Mouse (Mus musculus) intestine, embryonic 16.5 days (tissue): ENCODE measurements at regions not wholly inside any gene's neighbourhood (a gene's known extent, or its start where the extent isn't known, plus 50 kb on each side); places are given as distances from the start of the nearest gene placed in this dataset.

ENCODE experiments used
- ATAC-seq: fragments of 200-750 bp; cut with Nextera tagmentation; 2 replicates; pipeline ENCODE4 v1.8.0; 2017; ENCODE audit warnings: moderate TSS enrichment, moderate library complexity
- H3K27ac ChIP-seq: fragments of 300-500 bp; sonication (generic); 2 replicates; pipeline ENCODE4 v1.5.1; 2014; ENCODE audit warnings: mild to moderate bottlenecking, low read length
- H3K27me3 ChIP-seq: fragments of 300-500 bp; sonication (generic); replicated peaks from 2 replicates; pipeline ENCODE4 v1.6.1; 2014; ENCODE audit warnings: low read length, control low read depth, mixed read lengths; ENCODE audit not compliant: control insufficient read depth, insufficient read depth
- H3K36me3 ChIP-seq: fragments of 300-500 bp; sonication (generic); 2 replicates; pipeline ENCODE4 v1.6.1; 2014; ENCODE audit warnings: low read length, control low read depth; ENCODE audit not compliant: control insufficient read depth, insufficient read depth
- H3K4me1 ChIP-seq: fragments of 300-500 bp; sonication (generic); 2 replicates; pipeline ENCODE4 v1.6.1; 2014; ENCODE audit warnings: low read length, control low read depth, mixed read lengths; ENCODE audit not compliant: control insufficient read depth, insufficient read depth
- H3K4me2 ChIP-seq: fragments of 300-500 bp; sonication (generic); 2 replicates; pipeline ENCODE4 v1.6.1; 2014; ENCODE audit warnings: low read depth, low read length, control low read depth
- H3K4me3 ChIP-seq: fragments of 300-500 bp; sonication (generic); 2 replicates; pipeline ENCODE4 v1.5.1; 2014; ENCODE audit warnings: mild to moderate bottlenecking, low read length
- H3K9ac ChIP-seq: fragments of 300-500 bp; sonication (generic); 2 replicates; pipeline ENCODE4 v1.6.1; 2014; ENCODE audit warnings: low read depth, low read length
- H3K9me3 ChIP-seq: fragments of 300-500 bp; sonication (generic); 2 replicates; pipeline ENCODE4 v1.6.1; 2016; ENCODE audit warnings: low read length, control low read depth; ENCODE audit not compliant: control insufficient read depth
- WGBS: fragments of 180-500 bp; shearing (Covaris S2); extraction: QIAGEN DNeasy Blood & Tissue Kit; methylation state at CpG from one replicate; pipeline ENCODE4 v1.1.7; 2014; 5-methylcytosine and 5-hydroxymethylcytosine counted together

DNA sequence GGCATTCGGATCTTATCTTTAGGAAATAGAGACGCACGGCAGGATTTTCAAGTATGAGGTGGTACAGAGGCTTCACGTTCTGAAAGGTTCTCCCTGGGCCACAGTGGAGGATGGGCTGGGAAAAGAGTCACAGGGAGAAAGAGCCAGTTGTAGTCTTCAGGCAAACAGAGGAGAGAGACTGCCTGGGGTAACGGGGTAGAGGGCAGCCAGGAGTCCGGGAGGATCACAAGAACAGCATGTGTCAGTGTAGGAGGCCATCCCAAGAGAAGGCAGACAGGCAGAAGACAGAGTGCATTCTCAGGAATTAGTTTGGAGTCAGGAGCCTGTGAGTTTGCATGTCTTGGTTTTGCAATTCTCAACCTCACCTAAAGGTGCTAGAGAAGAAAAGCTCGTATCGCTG is 94.5 kb upstream of the Cpeb4 start:
- Histone ChIP-seq H3K27me3 (no peaks in the 10 kb centered on the region), H3K4me1 (no peaks in the 10 kb centered on the region), H3K9ac (no peak overlapping the region), H3K4me3 (no peak overlapping the region), H3K27ac (no peak overlapping the region), H3K36me3 (no peaks in the 10 kb centered on the region), H3K4me2 (no peak overlapping the region), H3K9me3 (no peaks in the 10 kb centered on the region)
- ATAC-seq, result no peak
- WGBS, result 82% methylated on average over 8 of the region's 8 CpGs

- Histone ChIP-seq H3K27ac (no peak overlapping the region), H3K4me3 (no peak overlapping the region), H3K9me3 (no peaks in the 10 kb centered on the region), H3K9ac (no peak overlapping the region), H3K4me1 (no peaks in the 10 kb centered on the region), H3K4me2 (no peak overlapping the region), H3K27me3 (no peaks in the 10 kb centered on the region), H3K36me3 (no peaks in the 10 kb centered on the region)
- WGBS, result 75% methylated on average over 4 of the region's 4 CpGs
- ATAC-seq, result 0 out of 2 replicates have a peak, but pooled peaks have one; percentile 33
Measured at GRCm38 (mm10) chr11:31778766-31779165, 93.2 kb upstream of the Cpeb4 start.

- H3K9ac ChIP-seq, result no peak overlapping the region
- no peaks in the 10 kb centered on the region for H3K27me3 ChIP-seq
- no peaks in the 10 kb centered on the region for H3K4me1 ChIP-seq
- no peaks in the 10 kb centered on the region for H3K36me3 ChIP-seq
- no peak overlapping the region for H3K4me3 ChIP-seq
- no peak overlapping the region for H3K4me2 ChIP-seq
- peak; percentile 71 for ATAC-seq
- H3K9me3 ChIP-seq, result no peaks in the 10 kb centered on the region
- no peak overlapping the region for H3K27ac ChIP-seq
- WGBS, result 92% methylated on average over 2 of the region's 2 CpGs
Measured at GRCm38 (mm10) chr11:31779267-31779666, 92.7 kb upstream of the Cpeb4 start.

- no peak overlapping the region for H3K27ac ChIP-seq
- H3K4me3 ChIP-seq, result no peak overlapping the region
- H3K9ac ChIP-seq, result no peak overlapping the region
- no peaks in the 10 kb centered on the region for H3K36me3 ChIP-seq
- H3K4me1 ChIP-seq, result no peaks in the 10 kb centered on the region
- no peak overlapping the region for H3K4me2 ChIP-seq
- peak; percentile 60 for ATAC-seq
- H3K27me3 ChIP-seq, result no peaks in the 10 kb centered on the region
- 85% methylated on average over 6 of the region's 6 CpGs for WGBS
- H3K9me3 ChIP-seq, result no peaks in the 10 kb centered on the region
Measured at GRCm38 (mm10) chr11:31780969-31781368, 91.0 kb upstream of the Cpeb4 start.

GRCm38 (mm10) chr11:31781605-31782004 is 90.4 kb upstream of the Cpeb4 start:
- Histone ChIP-seq H3K4me3 (no peak overlapping the region), H3K9me3 (no peaks in the 10 kb centered on the region), H3K9ac (no peak overlapping the region), H3K36me3 (no peaks in the 10 kb centered on the region), H3K4me2 (no peak overlapping the region), H3K27ac (no peak overlapping the region), H3K27me3 (no peaks in the 10 kb centered on the region), H3K4me1 (no peaks in the 10 kb centered on the region)
- ATAC-seq, result no peak
- 81% methylated on average over 6 of the region's 6 CpGs for WGBS

DNA sequence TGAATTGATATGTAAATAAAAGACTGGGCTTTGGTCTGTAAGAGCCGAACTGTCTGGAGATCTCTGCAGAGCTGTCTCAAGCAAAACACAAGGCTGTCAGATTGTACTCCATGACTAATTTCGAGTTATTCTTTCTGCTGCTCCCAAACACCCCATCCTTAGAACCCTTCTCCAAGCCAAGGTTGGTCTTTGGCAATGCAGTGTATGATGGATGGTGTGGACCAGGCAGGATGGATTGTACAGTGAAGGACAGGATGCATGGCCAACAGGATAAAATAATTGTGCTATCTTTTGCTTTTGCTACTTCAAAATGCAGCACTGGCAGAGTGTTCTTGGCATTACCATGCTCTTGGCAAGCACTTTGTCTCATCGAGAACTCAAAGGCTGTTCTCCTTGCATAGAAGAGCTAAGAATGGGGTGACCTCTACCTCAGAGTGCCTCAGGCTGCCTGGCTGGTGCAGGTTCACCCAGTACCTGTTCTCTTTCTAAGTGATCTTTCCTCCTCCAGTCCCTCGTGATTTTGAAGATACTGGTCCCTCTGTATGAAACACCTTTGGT is 88.4 kb upstream of the Cpeb4 start:
- no peak overlapping the region for H3K4me2 ChIP-seq
- H3K4me1 ChIP-seq, result no peaks in the 10 kb centered on the region
- H3K27me3 ChIP-seq, result no peaks in the 10 kb centered on the region
- H3K9me3 ChIP-seq, result no peaks in the 10 kb centered on the region
- H3K4me3 ChIP-seq, result no peak overlapping the region
- 86% methylated on average over 4 of the region's 4 CpGs for WGBS
- no peak for ATAC-seq
- H3K36me3 ChIP-seq, result no peaks in the 10 kb centered on the region
- H3K9ac ChIP-seq, result no peak overlapping the region
- no peak overlapping the region for H3K27ac ChIP-seq

DNA sequence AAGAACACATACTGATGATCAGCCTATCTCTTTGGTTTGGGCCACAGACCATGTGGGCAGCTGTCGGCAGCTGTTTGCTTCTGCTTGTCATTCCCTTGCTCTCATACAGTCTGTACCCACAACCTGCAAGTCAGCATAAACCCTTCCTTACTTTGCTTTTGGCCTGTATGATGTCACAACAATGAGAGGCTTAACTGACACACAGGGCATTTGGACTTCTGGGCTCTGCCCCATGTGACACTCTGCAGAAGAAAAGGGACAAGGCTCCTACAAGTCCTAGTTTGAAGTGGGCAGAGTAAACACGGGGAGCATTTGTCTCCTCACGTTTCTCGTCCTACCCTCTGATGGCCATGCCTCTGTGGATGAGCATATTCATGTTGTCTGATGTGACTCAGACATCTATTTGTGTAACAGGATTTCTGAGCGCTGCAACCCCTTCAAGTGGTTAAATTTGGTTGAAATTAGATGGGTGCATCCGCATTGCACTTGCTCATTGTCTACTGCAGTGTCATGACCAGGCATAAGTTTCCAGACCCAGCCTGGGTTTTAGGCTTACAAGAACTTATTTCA is 87.6 kb upstream of the Cpeb4 start:
- H3K36me3 ChIP-seq, result no peaks in the 10 kb centered on the region
- H3K4me2 ChIP-seq, result no peak overlapping the region
- no peak overlapping the region for H3K4me3 ChIP-seq
- H3K9ac ChIP-seq, result no peak overlapping the region
- WGBS, result 88% methylated on average over 6 of the region's 6 CpGs
- no peaks in the 10 kb centered on the region for H3K4me1 ChIP-seq
- no peak overlapping the region for H3K27ac ChIP-seq
- no peak for ATAC-seq
- H3K9me3 ChIP-seq, result no peaks in the 10 kb centered on the region
- no peaks in the 10 kb centered on the region for H3K27me3 ChIP-seq

DNA sequence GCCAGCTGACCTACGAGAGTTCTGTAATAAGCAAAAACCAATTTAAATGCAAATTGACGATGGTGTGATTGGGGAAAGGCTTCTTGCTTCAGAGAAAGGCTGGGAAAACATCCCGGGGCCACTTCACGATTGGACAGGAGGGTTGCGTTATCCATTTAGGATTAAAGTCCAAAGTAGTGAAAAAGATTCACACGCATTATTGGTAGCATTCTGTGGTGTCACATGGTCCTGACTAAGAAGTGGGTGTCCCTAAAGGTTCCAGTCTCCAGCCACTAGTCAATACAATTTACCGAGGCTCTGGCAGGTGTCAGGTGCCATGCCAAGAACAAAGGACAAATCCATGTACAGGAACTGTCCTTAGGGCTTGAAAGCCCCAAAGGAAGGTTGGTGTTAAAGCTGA is 86.9 kb upstream of the Cpeb4 start:
- Histone ChIP-seq H3K4me3 (no peak overlapping the region), H3K9me3 (no peaks in the 10 kb centered on the region), H3K36me3 (no peaks in the 10 kb centered on the region), H3K4me2 (no peak overlapping the region), H3K27me3 (no peaks in the 10 kb centered on the region), H3K27ac (no peak overlapping the region), H3K9ac (no peak overlapping the region), H3K4me1 (no peaks in the 10 kb centered on the region)
- 83% methylated on average over 7 of the region's 7 CpGs for WGBS
- ATAC-seq, result no peak

DNA sequence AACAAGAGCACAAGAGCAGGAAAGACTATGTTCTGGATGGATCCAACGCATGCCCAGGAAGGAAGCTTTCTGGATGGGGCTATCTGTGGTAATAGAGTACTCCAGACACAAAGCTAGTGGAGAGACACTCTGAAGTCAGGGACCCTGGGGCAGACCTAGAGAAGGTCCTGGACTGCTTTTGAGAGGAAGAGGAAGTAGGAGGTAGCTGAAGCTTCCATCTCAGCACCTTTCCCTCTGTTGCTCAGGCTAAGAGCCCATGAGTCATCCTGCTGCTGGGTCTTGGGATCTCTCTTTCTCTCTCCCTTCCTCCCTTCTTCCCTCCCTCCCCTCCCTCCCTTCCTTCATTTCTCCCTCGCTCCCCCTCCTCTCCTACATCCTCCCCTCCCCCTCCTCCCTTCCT is 84.6 kb upstream of the Cpeb4 start:
- H3K27me3 ChIP-seq, result no peaks in the 10 kb centered on the region
- no peaks in the 10 kb centered on the region for H3K36me3 ChIP-seq
- no peaks in the 10 kb centered on the region for H3K9me3 ChIP-seq
- H3K27ac ChIP-seq, result no peak overlapping the region
- no peak overlapping the region for H3K4me2 ChIP-seq
- WGBS, result 85% methylated on average over 2 of the region's 2 CpGs
- H3K4me1 ChIP-seq, result no peaks in the 10 kb centered on the region
- ATAC-seq, result no peak
- no peak overlapping the region for H3K4me3 ChIP-seq
- H3K9ac ChIP-seq, result no peak overlapping the region
